Mouse (Mus musculus) G1E (cell line): Measurements from ENCODE around the gene Nfic.

Source experiments
- CTCF ChIP-seq: IDR thresholded peaks from 2 replicates; pipeline ENCODE4 v1.5.1; 2012; ENCODE audit warnings: low read depth, low read length, inconsistent platforms, mixed read lengths
- GATA1 ChIP-seq: IDR thresholded peaks from 2 replicates; pipeline ENCODE4 v1.6.1; 2012; ENCODE audit warnings: borderline replicate concordance, low read length, inconsistent platforms, mixed read lengths
- GATA2 ChIP-seq: IDR thresholded peaks from 2 replicates; pipeline ENCODE4 v1.6.1; 2012; ENCODE audit warnings: low read depth, low read length, inconsistent platforms, borderline replicate concordance
- POLR2AphosphoS5 ChIP-seq: IDR thresholded peaks from 2 replicates; pipeline ENCODE4 v1.6.1; 2012; ENCODE audit warnings: low read depth, low read length, inconsistent platforms; ENCODE audit not compliant: insufficient replicate concordance
- TAL1 ChIP-seq: conservative IDR thresholded peaks from 2 replicates; pipeline ENCODE4 v1.6.1; 2012; ENCODE audit warnings: low read depth, low read length, inconsistent platforms, mixed read lengths

- TF ChIP-seq CTCF (no peak), GATA1 (no peak), POLR2AphosphoS5 (no peak), TAL1 (no peak), GATA2 (no peak)
Measured at GRCm38 (mm10) chr10:81432169-81432867, 23.1 kb downstream of the Nfic start.
